Mouse (Mus musculus): ENCODE results near the gene Btn2a2.

- no peak for TF ChIP-seq CTCF (IDR thresholded peaks at IDR 0.05; ENCODE audit: low read depth)
- TF ChIP-seq EP300 (IDR thresholded peaks at IDR 0.05; ENCODE audit: low read depth), result 0 out of 2 replicates have a peak, but pooled peaks have one; percentile 21
Measured at GRCm38 (mm10) chr13:23437908-23438307, 50.7 kb downstream of the Btn2a2 start.

Data from liver, embryonic 14.5 days (tissue).